Mouse (Mus musculus) lung, postnatal 25 days (tissue): Measurements from ENCODE around the gene Cops7a.

Experiments used
- DNase-seq: peaks from one replicate; pipeline ENCODE4 v3.0.0; 2022; ENCODE audit warnings: low spot score

Gene Cops7a

GRCm38 (mm10) chr6:124918890-124919627 lies 46.3 kb downstream of the Cops7a start:
- DNase-seq = no peak

DNA sequence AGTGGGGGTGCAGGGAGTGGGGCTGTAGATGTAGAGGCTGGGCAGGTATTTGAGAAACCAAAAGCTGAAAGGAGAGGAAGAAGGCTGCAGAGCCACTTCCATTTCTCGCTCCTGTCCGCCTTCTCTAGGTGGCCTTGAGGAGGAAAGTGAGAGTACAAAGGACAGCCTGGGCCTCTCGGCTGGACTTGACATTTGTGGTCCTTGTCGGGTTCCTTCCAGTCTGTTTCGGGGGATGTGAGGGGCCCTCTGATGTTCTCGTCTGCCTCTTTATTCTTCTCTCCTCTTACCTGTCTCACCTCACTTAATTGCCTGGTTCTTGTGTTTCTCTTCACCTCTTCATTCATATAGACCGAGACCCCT lies 47.0 kb downstream of the Cops7a start:
- DNase-seq = no peak

- DNase-seq = peak; percentile 94
Observed at GRCm38 (mm10) chr6:124917518-124918330, 47.6 kb downstream of the Cops7a start.

GRCm38 (mm10) chr6:124916695-124917517 lies 48.4 kb downstream of the Cops7a start:
- peak; percentile 92 for DNase-seq

- DNase-seq = no peak
Observed at GRCm38 (mm10) chr6:124915942-124916694, 49.2 kb downstream of the Cops7a start.

GRCm38 (mm10) chr6:124915160-124915941 lies 50.0 kb downstream of the Cops7a start:
- no peak for DNase-seq

DNA sequence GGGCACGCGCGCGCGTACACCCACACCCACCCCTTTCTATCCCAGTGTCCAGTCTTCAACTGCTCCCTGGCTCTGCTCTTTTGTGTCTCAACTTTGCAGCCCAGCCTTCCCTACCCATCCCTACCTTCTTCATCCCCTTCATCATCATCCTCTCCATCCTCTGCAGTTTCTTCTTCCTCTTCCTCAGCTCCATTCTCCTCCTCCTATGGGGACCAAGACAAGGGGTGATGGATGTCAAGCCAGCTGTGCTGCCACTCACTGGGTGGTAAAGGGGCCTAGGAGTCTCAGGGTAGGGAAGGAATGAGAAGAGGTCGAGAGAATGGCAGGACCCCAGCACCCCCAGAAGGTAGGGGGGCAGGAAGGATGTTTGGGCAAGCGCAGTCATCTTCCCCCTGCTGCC lies 50.8 kb downstream of the Cops7a start:
- no peak for DNase-seq

- DNase-seq = no peak
Observed at GRCm38 (mm10) chr6:124913721-124914285, 51.5 kb downstream of the Cops7a start.

GRCm38 (mm10) chr6:124913214-124913613 lies 52.1 kb downstream of the Cops7a start:
- no peak for DNase-seq

- no peak for DNase-seq
Observed at GRCm38 (mm10) chr6:124911533-124912218, 53.7 kb downstream of the Cops7a start, which contains the start of gene Lag3. Lag3 (minus strand) TSS chr6:124911705.

GRCm38 (mm10) chr6:124910032-124910431 lies 55.3 kb downstream of the Cops7a start:
- no peak for DNase-seq
